Mouse (Mus musculus) central nervous system, embryonic 18 days (tissue): ENCODE results near the gene Lamp2. TPM values are rescaled to one million over a fixed set of nuclear protein-coding genes. Genes with fewer than 3 reads are reported as not detected.

Experiments
- polyA plus RNA-seq: library from polyadenylated mRNA; depleted of rRNA; stranded (reverse); fragments of >200 nt; gene quantifications from 2 replicates; pipeline ENCODE4 v1.2.3, GENCODE M21; 2012; rRNA removed

Lamp2 gene
- polyA plus RNA-seq, result 37.5 and 41.0 TPM in 2 replicates

GRCm38 (mm10) chrX:38455890-38456634 lies at the start of gene Lamp2:
Gene Lamp2, minus strand, starts transcription at chrX:38456454.

Other genes with a start within 250 kb of the Lamp2 start
- gene Tmem255a, start 204.0 kb downstream of the Lamp2 start, polyA plus RNA-seq, result 9.8 and 13.4 TPM in 2 replicates
- 3.1 TPM in 1 of 2 replicates, not detected in the other for gene Atp1b4, start 140.3 kb downstream of the Lamp2 start, polyA plus RNA-seq
- 18.6 and 19.6 TPM in 2 replicates for gene Cul4b, start 119.7 kb upstream of the Lamp2 start, polyA plus RNA-seq
- 115 and 123 TPM in 2 replicates for gene Mcts1, start 144.1 kb upstream of the Lamp2 start, polyA plus RNA-seq
- 23.7 and 28.4 TPM in 2 replicates for gene C1galt1c1, start 178.6 kb upstream of the Lamp2 start, polyA plus RNA-seq